Mouse (Mus musculus): ENCODE data around the gene Snip1. TPM values are rescaled to one million over a fixed set of nuclear protein-coding genes. Genes with fewer than 3 reads are reported as not detected.

Gene Snip1
- polyA plus RNA-seq, 1 experiment from 2014 or later = 13.5 TPM

DNA sequence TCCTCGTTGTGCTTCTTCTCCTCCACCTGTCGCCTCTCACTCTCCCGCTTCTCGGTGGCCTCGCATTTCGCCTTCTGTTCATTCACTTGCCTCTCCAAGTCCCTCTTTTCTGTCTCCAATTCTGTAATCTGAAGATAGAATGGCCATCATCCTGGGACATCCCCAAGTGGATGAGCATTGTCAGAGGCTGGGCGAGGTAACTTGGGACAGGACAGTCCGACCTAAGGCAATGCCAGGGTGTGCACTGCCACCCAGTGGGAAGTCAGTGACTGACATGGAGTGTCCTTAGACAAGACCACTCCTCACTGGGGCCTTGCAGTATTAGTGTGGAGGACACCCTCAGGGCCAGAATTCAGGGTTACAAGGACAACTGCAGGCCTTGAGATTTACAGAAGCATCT, 7.4 kb upstream of the Snip1 start:
- no peaks in the 10 kb centered on the region for H3K27me3 ChIP-seq
- TF ChIP-seq CTCF (IDR thresholded peaks at IDR 0.05) = peak; percentile 80
- ChIA-PET POLR2A (no interaction called here), CTCF (interaction anchor here (0.7 to 3.4 kb wide), 2 partner anchors 115 to 116 kb away, joined by 3 to 20 read pairs; no protein-coding TSS in a partner anchor)
- no peak for DNase-seq (ENCODE audit: low read depth, low spot score)
- in situ Hi-C loops (cut with MboI; ENCODE audit: low pct_unique_long_range_greater_than_20kb) = loop anchor here (5.0 kb wide), 1 partner anchor 117 kb away; no protein-coding TSS in a partner anchor
- ATAC-seq = peak; percentile 76

DNA sequence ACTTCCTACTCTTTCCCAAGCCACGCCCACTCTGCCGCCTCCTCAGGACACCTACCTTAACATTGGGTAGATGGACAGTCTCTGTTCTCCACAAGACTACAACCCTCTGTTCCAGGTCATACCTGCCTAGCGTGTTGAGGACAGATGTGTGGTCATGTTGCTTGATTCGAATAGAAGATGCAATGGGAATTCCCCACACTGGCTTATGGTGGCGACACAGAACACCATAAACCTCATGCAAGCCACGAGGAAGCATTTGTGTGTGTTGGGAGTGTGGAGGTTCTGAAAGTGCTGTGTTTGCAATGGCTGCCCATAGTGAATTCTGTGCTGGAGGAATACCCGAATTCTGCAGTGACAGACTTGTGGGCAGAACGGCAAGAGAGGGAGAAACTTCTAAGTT, 2.6 kb upstream of the Snip1 start:
- POLR2A ChIA-PET = no interaction called here
- in situ Hi-C loops (cut with MboI; ENCODE audit: low pct_unique_long_range_greater_than_20kb) = loop anchor here (10.0 kb wide), 1 partner anchor 209 kb away; the partner anchor contains the start of genes 1110065P20Rik and Yrdc
- ATAC-seq (no peak), DNase-seq (ENCODE audit: low read depth, low spot score) (no peak)
- CTCF ChIA-PET = interaction anchor here (2.5 kb wide), 1 partner anchor 21 kb away, joined by 8 read pairs; the partner anchor contains the start of gene Meaf6
- H3K27me3 ChIP-seq = no peaks in the 10 kb centered on the region
- no peak for TF ChIP-seq CTCF (IDR thresholded peaks at IDR 0.05)

DNA sequence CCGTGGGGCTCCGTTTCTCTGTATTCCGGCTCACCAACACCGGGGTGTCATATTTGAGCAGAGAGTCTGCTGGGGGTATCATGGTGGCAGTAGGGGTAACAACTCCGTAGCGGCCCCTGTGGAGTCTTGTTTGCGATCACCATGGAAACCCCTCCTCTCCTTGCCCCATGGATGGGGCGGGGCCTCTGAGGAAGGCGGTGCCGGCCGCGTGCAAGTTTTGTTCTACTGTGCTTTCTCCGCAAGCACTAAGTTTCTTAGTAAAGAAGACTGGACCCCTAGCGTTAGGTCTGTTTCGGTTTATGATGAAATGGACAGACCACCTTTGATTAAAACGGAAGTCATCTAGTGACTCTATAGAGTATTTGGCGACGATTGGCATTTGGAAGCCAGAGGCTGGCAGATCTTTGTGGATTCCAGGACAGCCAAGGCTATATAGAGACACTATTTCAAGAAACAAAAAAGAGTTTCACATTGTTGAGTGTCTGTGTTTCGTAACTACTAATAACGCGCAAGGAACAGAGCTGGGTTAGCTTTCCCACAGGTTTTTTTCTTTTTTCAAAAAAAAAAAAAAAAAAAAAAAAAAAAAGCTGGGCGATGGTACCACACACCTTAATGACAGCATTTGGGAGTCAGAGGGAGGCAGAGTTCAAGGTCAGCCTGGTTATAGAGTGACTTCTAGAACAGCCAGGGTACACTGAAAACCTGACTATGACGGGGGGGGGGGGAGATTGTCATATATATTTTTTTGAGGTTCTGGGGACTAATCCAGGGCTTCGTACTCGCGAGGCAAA, 760 bp upstream of the Snip1 start, which contains the start of gene Dnali1:
Gene Dnali1, minus strand, starts transcription at position 187 of the 791 bp plus-strand sequence.
- TF ChIP-seq CTCF (IDR thresholded peaks at IDR 0.05) = no peak
- H3K27me3 ChIP-seq = no peaks in the 10 kb centered on the region
- no peak for DNase-seq (ENCODE audit: low read depth, low spot score)
- in situ Hi-C loops (cut with MboI; ENCODE audit: low pct_unique_long_range_greater_than_20kb) = loop anchor here (10.0 kb wide), 1 partner anchor 211 kb away; the partner anchor contains the start of genes 1110065P20Rik and Yrdc
- POLR2A ChIA-PET = interaction anchor here (0.6 to 1.4 kb wide), 3 partner anchors 9 to 134 kb away, joined by 3 to 5 read pairs (median 4); no protein-coding TSS in a partner anchor
- CTCF ChIA-PET = interaction anchor here (2.5 kb wide), 1 partner anchor 19 kb away, joined by 8 read pairs; the partner anchor contains the start of gene Meaf6
- ATAC-seq = no peak

DNA sequence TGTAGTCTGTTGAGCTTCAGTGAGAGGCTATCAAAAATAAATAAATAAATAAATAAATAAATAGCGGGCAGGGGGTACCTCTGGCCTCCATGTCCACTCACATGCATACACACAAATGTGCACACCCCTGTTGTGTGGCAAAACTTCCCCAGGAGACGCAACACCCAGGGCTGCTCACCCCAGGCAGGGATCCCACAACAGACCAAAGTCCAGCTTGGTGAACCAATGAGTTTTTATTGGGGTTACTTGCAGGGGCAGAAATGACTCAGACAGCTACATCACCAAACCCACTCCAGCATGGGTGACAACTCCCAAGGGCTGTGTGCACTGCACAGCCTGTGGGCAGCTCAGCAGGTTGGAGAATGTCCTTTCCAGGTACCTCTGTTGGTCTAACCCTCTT, 11.2 kb downstream of the Snip1 start:
- in situ Hi-C loops (cut with MboI; ENCODE audit: low pct_unique_long_range_greater_than_20kb) = no loop called here
- POLR2A ChIA-PET = no interaction called here
- CTCF ChIA-PET = no interaction called here
- DNase-seq (ENCODE audit: low read depth, low spot score) (no peak), ATAC-seq (no peak)
- no peak for TF ChIP-seq CTCF (IDR thresholded peaks at IDR 0.05)
- H3K27me3 ChIP-seq = no peaks in the 10 kb centered on the region

DNA sequence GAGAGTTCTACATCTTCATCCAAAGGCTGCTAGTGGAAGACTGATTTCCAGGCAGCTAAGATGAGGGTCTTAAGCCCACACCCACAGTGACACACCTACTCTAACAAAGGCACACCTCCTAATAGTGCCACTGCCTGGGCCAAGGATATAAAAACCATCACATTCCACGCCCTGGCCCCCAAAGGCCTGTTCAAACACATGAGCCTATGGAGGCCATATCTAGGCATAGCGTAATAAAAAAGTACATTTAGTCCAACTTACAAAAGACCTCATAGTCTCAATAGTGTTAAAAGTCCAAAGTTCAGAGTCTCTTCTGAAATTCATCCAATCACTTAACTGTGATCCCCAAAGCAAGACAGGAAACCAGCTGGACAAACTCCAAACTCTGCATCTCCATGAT, 12.2 kb downstream of the Snip1 start:
- ATAC-seq (no peak), DNase-seq (ENCODE audit: low read depth, low spot score) (no peak)
- no peaks in the 10 kb centered on the region for H3K27me3 ChIP-seq
- POLR2A ChIA-PET = no interaction called here
- in situ Hi-C loops (cut with MboI; ENCODE audit: low pct_unique_long_range_greater_than_20kb) = no loop called here
- CTCF ChIA-PET = no interaction called here
- TF ChIP-seq CTCF (IDR thresholded peaks at IDR 0.05) = no peak

DNA sequence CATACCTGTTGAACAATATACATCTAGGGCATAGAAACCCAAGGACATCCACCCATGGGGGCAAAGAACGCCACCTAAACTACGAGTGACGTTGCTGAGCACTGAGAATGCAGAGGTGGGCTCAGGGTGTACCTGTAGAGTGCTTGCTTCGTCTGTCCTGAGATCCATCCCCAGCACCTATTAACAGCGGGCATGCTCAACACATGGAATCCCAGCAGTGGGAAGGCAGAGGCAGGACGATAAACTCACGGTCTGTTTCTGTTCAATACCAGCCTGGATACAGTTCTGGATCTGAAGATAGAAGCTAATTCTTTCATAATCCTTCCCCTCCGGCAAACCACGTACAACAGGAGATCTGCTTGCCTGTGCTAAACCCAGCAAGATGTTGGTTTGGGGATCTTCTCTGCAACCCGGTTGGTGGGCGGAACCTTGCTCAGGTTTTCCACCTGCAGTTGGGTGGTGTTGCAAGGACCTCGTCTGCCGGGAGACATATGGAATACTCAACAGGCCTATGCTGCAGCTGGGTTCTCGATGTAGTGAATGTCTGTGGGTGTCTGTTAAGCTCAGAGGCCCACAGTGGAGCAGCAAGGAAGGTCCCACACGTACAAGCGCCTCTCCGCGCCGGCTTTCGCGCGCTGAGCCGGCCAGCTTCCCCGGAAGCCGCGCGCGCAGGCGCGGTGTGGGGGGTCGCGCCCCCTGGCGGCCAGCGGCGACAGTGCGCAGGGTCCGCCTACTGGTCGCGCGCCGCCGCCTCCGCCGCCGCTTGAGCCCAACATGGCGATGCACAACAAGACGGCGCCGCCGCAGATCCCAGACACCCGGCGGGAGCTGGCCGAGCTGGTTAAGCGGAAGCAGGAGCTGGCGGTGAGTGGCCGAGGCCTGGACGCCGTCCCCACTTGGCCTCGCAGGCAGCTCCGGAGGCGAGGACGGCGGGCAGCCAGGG, 18.2 kb downstream of the Snip1 start, which contains the start of gene Meaf6:
Gene Meaf6, plus strand, starts transcription at position 732 of the 943 bp plus-strand sequence.
- in situ Hi-C loops (cut with MboI; ENCODE audit: low pct_unique_long_range_greater_than_20kb) = no loop called here
- H3K27me3 ChIP-seq = no peaks in the 10 kb centered on the region
- CTCF ChIA-PET = interaction anchor here (0.9 to 2.0 kb wide), 9 partner anchors 9 to 35 kb away, joined by 3 to 15 read pairs (median 4); partner anchors contain the start of gene Dnali1
- DNase-seq (ENCODE audit: low read depth, low spot score) (no peak), ATAC-seq (peak; percentile 83)
- POLR2A ChIA-PET = interaction anchor here (0.5 kb wide), 1 partner anchor 52 kb away, joined by 3 read pairs; no protein-coding TSS in a partner anchor
- peak; percentile 99 for TF ChIP-seq CTCF (IDR thresholded peaks at IDR 0.05)

DNA sequence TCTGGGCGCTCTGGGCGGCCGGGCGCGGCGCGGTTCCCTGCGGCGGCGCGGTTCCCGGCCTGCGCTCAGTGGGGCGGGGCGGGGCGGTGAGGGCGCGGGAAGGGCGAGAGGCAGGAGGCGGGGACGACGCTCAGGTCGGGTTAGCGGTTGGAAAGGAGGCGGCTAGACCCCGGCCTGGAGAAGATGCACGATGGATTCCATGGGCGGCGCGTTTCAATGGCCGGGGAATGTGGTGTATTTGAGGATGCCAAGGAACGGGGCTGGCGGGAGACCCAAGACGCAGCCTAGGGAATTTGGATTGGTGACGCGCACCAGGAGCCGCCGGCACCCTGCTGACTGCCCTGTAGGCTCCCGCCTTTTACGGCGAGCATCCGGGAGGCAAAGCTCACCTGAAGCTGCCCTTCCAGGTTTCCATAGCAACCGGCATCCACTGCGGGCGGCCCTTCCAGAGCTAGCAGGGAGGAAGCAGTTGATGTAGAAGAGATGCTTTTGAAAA, 18.9 kb downstream of the Snip1 start:
- POLR2A ChIA-PET = no interaction called here
- TF ChIP-seq CTCF (IDR thresholded peaks at IDR 0.05) = no peak
- ATAC-seq = peak; percentile 82
- in situ Hi-C loops (cut with MboI; ENCODE audit: low pct_unique_long_range_greater_than_20kb) = no loop called here
- H3K27me3 ChIP-seq = no peaks in the 10 kb centered on the region
- no peak for DNase-seq (ENCODE audit: low read depth, low spot score)
- CTCF ChIA-PET = interaction anchor here (0.9 to 2.0 kb wide), 9 partner anchors 9 to 34 kb away, joined by 3 to 15 read pairs (median 4); partner anchors contain the start of gene Dnali1

DNA sequence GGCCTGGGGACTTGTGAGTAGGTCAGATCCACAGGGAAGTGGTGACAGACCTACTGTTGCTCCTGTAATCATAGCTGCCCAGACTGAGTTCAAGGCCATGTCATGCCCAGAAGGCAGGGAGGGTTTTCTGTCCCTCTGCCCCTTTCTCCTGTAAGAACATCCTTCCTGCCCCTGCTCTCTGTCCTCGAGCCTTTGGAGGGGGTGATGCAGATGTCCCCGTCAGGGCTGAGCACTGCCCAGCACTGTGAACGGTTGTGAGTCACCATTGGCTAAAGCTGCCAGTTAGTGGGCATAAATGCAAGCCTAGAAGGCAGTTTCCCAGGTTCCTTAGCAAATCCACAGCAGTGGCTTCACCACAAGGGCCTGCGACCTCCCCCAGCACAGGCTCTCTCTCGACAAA, 26.6 kb downstream of the Snip1 start:
- no peak for DNase-seq (ENCODE audit: low read depth, low spot score)
- POLR2A ChIA-PET = no interaction called here

DNA sequence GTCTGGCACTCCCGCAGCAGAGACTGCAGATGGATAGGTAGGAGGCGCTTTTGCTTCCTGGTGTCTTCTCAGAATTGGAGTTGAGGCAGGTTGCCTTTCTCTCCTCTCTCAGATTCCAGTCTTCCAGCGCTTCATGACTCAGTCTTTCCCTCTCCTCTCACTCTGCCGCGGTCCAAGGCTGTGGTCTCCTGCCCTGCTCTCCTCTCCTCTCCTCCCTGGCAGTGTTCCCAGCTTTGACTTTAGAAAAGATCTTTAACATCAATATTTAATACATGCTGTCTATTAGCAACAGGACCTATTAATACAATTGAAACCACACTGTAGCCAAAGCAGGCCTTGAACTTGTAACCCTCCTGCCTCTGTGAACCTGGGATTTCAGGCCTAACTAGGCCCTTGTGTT, 29.6 kb downstream of the Snip1 start:
- ATAC-seq (no peak), DNase-seq (ENCODE audit: low read depth, low spot score) (no peak)
- ChIA-PET CTCF (interaction anchor here (3.9 kb wide), 1 partner anchor 11 kb away, joined by 15 read pairs; the partner anchor contains the start of gene Meaf6), POLR2A (no interaction called here)
- TF ChIP-seq CTCF (IDR thresholded peaks at IDR 0.05) = no peak
- no peaks in the 10 kb centered on the region for H3K27me3 ChIP-seq
- in situ Hi-C loops (cut with MboI; ENCODE audit: low pct_unique_long_range_greater_than_20kb) = no loop called here

More for the DNA sequence above, 26.6 kb downstream of the Snip1 start:
- H3K27me3 ChIP-seq = no peaks in the 10 kb centered on the region
- CTCF ChIA-PET = interaction anchor here (3.9 kb wide), 1 partner anchor 8 kb away, joined by 15 read pairs; the partner anchor contains the start of gene Meaf6
- no peak for ATAC-seq
- in situ Hi-C loops (cut with MboI; ENCODE audit: low pct_unique_long_range_greater_than_20kb) = no loop called here
- TF ChIP-seq CTCF (IDR thresholded peaks at IDR 0.05) = no peak

DNA sequence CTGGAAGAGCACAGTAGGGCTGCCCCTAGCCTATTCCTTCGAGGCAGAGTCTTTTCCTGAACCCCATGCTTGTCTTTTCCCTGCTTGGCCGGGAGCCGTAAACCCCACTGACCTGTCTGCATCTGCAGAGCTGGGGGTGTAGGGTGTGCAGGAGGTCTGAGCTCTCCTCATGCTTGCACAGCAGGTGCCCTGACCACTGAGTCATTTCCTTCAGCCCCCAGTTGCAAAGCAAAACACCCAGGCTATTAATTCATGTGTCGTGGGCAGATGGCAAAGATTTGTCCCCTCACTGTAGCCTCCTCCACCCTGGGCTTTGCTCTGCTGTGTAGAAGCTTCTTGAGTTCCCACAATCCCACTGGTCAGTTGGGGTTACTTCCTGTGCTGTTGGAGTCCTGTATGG, 30.9 kb downstream of the Snip1 start:
- ChIA-PET POLR2A (no interaction called here), CTCF (interaction anchor here (1.0 kb wide), 1 partner anchor 12 kb away, joined by 3 read pairs; the partner anchor contains the start of gene Meaf6)
- TF ChIP-seq CTCF (IDR thresholded peaks at IDR 0.05) = no peak
- in situ Hi-C loops (cut with MboI; ENCODE audit: low pct_unique_long_range_greater_than_20kb) = no loop called here
- DNase-seq (ENCODE audit: low read depth, low spot score) = no peak
- no peak for ATAC-seq
- no peaks in the 10 kb centered on the region for H3K27me3 ChIP-seq

Data from Patski (cell line).